In genomic region chr14:118709736-118710135, GRCm38 (mm10) we compare ENCODE assay signal across 7 mouse cellular contexts. TPM values are rescaled to one million over a fixed set of nuclear protein-coding genes. Genes with fewer than 3 reads are reported as not detected.
DNase-seq lines count a peak whose midpoint lies in the region; ATAC-seq and TF ChIP-seq lines count a peak whose summit lies in the region.

No protein-coding gene starts in this region.

- peak overlapping the region; percentile 48 for H3K4me3 ChIP-seq in bone marrow macrophage, adult 2 months (ENCODE audit: insufficient read depth, low read length)
- no peak overlapping the region for H3K4me3 ChIP-seq in embryonic facial prominence, embryonic 15.5 days (replicated peaks)
- no peak overlapping the region for H3K4me3 ChIP-seq in heart, embryonic 12.5 days
- H3K4me3 ChIP-seq in liver, embryonic 11.5 days (ENCODE audit: low read depth, low read length), result no peak overlapping the region
- no peak overlapping the region for H3K4me3 ChIP-seq in stomach, embryonic 15.5 days (replicated peaks)

- no peak for TF ChIP-seq CTCF in bone marrow macrophage, adult 2 months (IDR thresholded peaks at IDR 0.05; ENCODE audit: low read depth, low read length)

- no peak overlapping the region for H3K9ac ChIP-seq in embryonic facial prominence, embryonic 15.5 days
- H3K9ac ChIP-seq in heart, embryonic 12.5 days, result no peak overlapping the region
- no peak overlapping the region for H3K9ac ChIP-seq in liver, embryonic 11.5 days (ENCODE audit: low read depth, low read length)
- no peak overlapping the region for H3K9ac ChIP-seq in stomach, embryonic 15.5 days

- peak overlapping the region; percentile 37 for H3K27ac ChIP-seq in bone marrow macrophage, adult 2 months (ENCODE audit: insufficient read depth, low read depth, low read length)
- no peak overlapping the region for H3K27ac ChIP-seq in embryonic facial prominence, embryonic 15.5 days (replicated peaks)
- 0 out of 2 replicates have a peak overlapping the region, but pooled peaks have one; percentile 6 for H3K27ac ChIP-seq in heart, embryonic 12.5 days (ENCODE audit: poor library complexity, severe bottlenecking)
- no peak overlapping the region for H3K27ac ChIP-seq in liver, embryonic 11.5 days (ENCODE audit: low read depth, low read length)
- no peak overlapping the region for H3K27ac ChIP-seq in stomach, embryonic 15.5 days

- H3K36me3 ChIP-seq in embryonic facial prominence, embryonic 15.5 days, result no peaks in the 10 kb centered on the region
- no peaks in the 10 kb centered on the region for H3K36me3 ChIP-seq in heart, embryonic 12.5 days
- no peaks in the 10 kb centered on the region for H3K36me3 ChIP-seq in liver, embryonic 11.5 days (ENCODE audit: control insufficient read depth, insufficient read depth, low read length)
- no peaks in the 10 kb centered on the region for H3K36me3 ChIP-seq in stomach, embryonic 15.5 days

- peaks cover 34% of the 10 kb centered on the region for H3K27me3 ChIP-seq in embryonic facial prominence, embryonic 15.5 days
- peaks cover 34% of the 10 kb centered on the region for H3K27me3 ChIP-seq in heart, embryonic 12.5 days (replicated peaks)
- peaks cover 14% of the 10 kb centered on the region for H3K27me3 ChIP-seq in liver, embryonic 11.5 days (replicated peaks; ENCODE audit: control insufficient read depth, insufficient read depth, low read length)
- H3K27me3 ChIP-seq in stomach, embryonic 15.5 days (replicated peaks), result no peaks in the 10 kb centered on the region

- DNase-seq in kidney, postnatal 10 days, result peak; percentile 92
- DNase-seq in liver, embryonic 11.5 days (ENCODE audit: low spot score), result peak; percentile 48
- DNase-seq in naive thymus-derived CD4-positive, alpha-beta T cell, adult 2 months (ENCODE audit: low read depth), result peak; percentile 44

- H3K4me2 ChIP-seq in embryonic facial prominence, embryonic 15.5 days (replicated peaks), result no peak overlapping the region
- H3K4me2 ChIP-seq in heart, embryonic 12.5 days, result peak overlapping the region; percentile 16
- H3K4me2 ChIP-seq in liver, embryonic 11.5 days, result 0 out of 2 replicates have a peak overlapping the region, but pooled peaks have one; percentile 6
- no peak overlapping the region for H3K4me2 ChIP-seq in stomach, embryonic 15.5 days

- WGBS in embryonic facial prominence, embryonic 15.5 days, result 24% methylated on average over 11 of the region's 11 CpGs
- 14% methylated on average over 11 of the region's 11 CpGs for WGBS in heart, embryonic 12.5 days
- 35% methylated on average over 11 of the region's 11 CpGs for WGBS in liver, embryonic 11.5 days
- WGBS in stomach, embryonic 15.5 days, result 23% methylated on average over 11 of the region's 11 CpGs

- ATAC-seq in embryonic facial prominence, embryonic 15.5 days (ENCODE audit: insufficient number of reproducible peaks, low FRiP score, low TSS enrichment, low read depth), result peak; percentile 71; the same call in 1 of the 2 replicates
- peak; percentile 81 for ATAC-seq in heart, embryonic 12.5 days (ENCODE audit: insufficient number of reproducible peaks, low FRiP score)
- ATAC-seq in liver, embryonic 11.5 days (replicated peaks; ENCODE audit: low FRiP score), result peak; percentile 44; the same call in 1 of the 2 replicates
- peak; percentile 71; the same call in 1 of the 2 replicates for ATAC-seq in stomach, embryonic 15.5 days (ENCODE audit: insufficient read depth, low FRiP score, low read depth)

- TF ChIP-seq POLR2A in bone marrow macrophage, adult 2 months (IDR thresholded peaks at IDR 0.05; ENCODE audit: borderline replicate concordance, low read depth, low read length), result no peak

- H3K4me1 ChIP-seq in bone marrow macrophage, adult 2 months (ENCODE audit: control insufficient read depth, insufficient read depth, low read length), result peaks cover 21% of the 10 kb centered on the region
- peaks cover 26% of the 10 kb centered on the region for H3K4me1 ChIP-seq in embryonic facial prominence, embryonic 15.5 days
- peaks cover 32% of the 10 kb centered on the region for H3K4me1 ChIP-seq in heart, embryonic 12.5 days (replicated peaks)
- peaks cover 13% of the 10 kb centered on the region for H3K4me1 ChIP-seq in liver, embryonic 11.5 days (replicated peaks; ENCODE audit: control insufficient read depth, insufficient read depth, low read length)
- H3K4me1 ChIP-seq in stomach, embryonic 15.5 days, result peaks cover 18% of the 10 kb centered on the region; the same call in 1 of the 2 replicates

- H3K9me3 ChIP-seq in embryonic facial prominence, embryonic 15.5 days (replicated peaks), result no peaks in the 10 kb centered on the region
- H3K9me3 ChIP-seq in heart, embryonic 12.5 days (replicated peaks), result no peaks in the 10 kb centered on the region
- H3K9me3 ChIP-seq in liver, embryonic 11.5 days (ENCODE audit: control insufficient read depth, low read length), result no peaks in the 10 kb centered on the region
- H3K9me3 ChIP-seq in stomach, embryonic 15.5 days, result no peaks in the 10 kb centered on the region

RNA-seq across cellular contexts. Expression of gene Abcc4, which starts 3.7 kb away (rescaled TPM):
- polyA plus RNA-seq in bone marrow macrophage, adult 2 months (2012; ENCODE audit: insufficient read depth, insufficient read length, missing spikeins), result 8.2 and 8.6 TPM in 2 replicates
- 3.2 and 4.3 TPM in 2 replicates for polyA plus RNA-seq in embryonic facial prominence, embryonic 15.5 days (2015; fragmentation: Nextera tagmentation; extraction: Ambion mirVana)
- polyA plus RNA-seq in heart, embryonic 12.5 days (2016; fragmentation: Nextera tagmentation; extraction: Ambion mirVana), result 2.2 TPM in 2 replicates
- polyA plus RNA-seq in liver, embryonic 11.5 days (2014; fragmentation: Nextera tagmentation; extraction: Ambion mirVana), result 4.5 and 5.8 TPM in 2 replicates
- polyA plus RNA-seq in stomach, embryonic 15.5 days (2015; fragmentation: Nextera tagmentation; extraction: Ambion mirVana), result 4.0 and 4.6 TPM in 2 replicates

Comparison
In these comparisons a context has a peak if more than half of its experiments do, and no peak if none do; other contexts are left out.
1. H3K27ac ChIP-seq: peak in bone marrow macrophage, adult 2 months (single experiment) and heart, embryonic 12.5 days (single experiment); none in embryonic facial prominence, embryonic 15.5 days (single experiment), liver, embryonic 11.5 days (single experiment) and stomach, embryonic 15.5 days (single experiment).
2. H3K4me2 ChIP-seq: peak in heart, embryonic 12.5 days (single experiment) and liver, embryonic 11.5 days (single experiment); none in embryonic facial prominence, embryonic 15.5 days (single experiment) and stomach, embryonic 15.5 days (single experiment).
3. Peak in every context shown above with its lines, with median percentiles within 50 percentile points of each other: ATAC-seq and DNase-seq.